Mouse (Mus musculus) thymus, postnatal 0 days (tissue): Measurements from ENCODE around the gene Serpinh1. TPM values are rescaled to one million over a fixed set of nuclear protein-coding genes. Genes with fewer than 3 reads are reported as not detected.

Source experiments
- DNase-seq: peaks from one replicate; pipeline ENCODE4 v3.0.0-alpha.2; 2015; ENCODE audit warnings: low spot score
- polyA plus RNA-seq: library from polyadenylated mRNA; unstranded; fragments of >200 nt; fragmentation: Nextera tagmentation; extraction: Ambion mirVana; gene quantifications from 2 replicates; pipeline ENCODE4 v1.2.1, GENCODE M21; 2015

Gene Serpinh1
- polyA plus RNA-seq, 1 experiment from 2014 or later, result 73.2 TPM

DNA sequence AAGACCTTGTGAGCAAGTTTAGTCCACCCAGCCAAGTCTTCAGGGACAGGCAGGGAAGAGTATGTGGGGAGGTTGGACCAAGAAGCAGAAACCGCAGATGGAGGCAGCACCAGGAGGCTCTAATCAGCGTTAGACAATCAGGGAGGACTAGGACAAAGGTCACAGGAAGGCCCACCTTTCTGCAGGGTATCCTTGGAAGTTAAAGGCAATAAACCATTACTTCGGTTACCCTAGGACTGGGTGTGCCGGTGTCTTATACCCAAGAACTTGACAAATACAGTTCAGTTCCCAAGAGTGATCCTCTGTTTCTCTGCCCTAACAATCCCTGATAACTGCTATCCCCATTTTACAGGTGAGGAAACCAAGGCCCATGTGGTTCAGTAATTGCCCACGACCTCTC, 23.0 kb downstream of the Serpinh1 start:
- DNase-seq, result no peak

DNA sequence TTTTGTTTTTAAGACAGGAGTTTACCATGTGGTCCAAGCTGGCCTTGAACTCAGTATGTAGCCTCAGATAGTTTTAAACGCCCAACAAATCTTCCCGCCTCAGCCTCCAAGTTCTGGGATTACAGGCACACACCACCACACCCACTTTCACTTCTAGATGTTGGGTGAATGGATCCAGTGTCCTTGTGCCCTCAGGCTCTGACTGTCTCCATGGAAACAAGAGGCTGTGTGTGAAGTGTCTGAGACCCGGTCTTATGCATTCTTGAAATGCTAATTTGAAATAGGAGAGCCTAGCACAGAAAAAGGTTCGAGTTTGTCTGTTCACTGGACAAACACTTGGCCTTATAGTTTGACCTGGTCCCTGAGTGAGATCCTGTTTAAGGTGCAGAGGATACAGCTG, 24.2 kb downstream of the Serpinh1 start:
- DNase-seq, result no peak

DNA sequence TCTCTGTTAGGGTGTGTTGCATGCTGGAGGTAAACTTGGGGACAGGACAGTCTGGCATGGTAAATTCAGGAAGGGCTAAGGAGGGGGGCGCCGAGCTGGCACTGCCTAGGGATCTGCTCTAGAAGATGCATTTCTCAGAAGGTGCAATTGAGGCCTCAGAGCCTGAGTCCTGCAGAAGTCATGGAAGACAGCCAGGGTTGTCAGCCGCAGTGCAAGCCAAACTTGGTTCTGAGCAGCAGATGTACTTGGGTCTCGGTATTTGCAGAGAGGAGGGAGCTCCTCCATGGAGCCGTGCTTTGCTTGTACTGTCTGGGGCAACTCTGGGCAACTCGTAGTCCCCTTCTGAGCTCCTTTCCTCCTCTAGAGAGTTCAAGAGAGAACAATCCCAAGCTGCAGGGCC, 26.9 kb downstream of the Serpinh1 start:
- DNase-seq, result no peak

- no peak for DNase-seq
Observed at GRCm38 (mm10) chr7:99324810-99325209, 28.2 kb downstream of the Serpinh1 start.

DNA sequence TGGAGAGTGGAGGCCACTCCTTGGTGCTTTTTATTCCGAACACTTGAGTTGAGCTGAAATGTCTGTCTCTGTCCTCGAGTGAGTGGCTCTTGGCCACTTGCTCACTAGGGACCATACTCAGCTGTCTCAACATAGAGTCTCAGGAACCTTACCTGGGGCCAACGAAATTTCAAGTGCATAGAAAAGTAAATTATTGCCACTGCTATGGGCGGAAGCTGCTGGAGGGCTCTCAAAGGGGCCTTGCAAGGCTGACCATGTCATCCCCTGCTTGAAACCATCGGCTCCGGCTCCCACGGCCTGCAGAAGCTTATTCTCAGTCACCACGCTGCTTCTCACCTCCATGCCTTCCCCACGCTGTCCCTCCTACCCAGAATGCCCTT, 29.7 kb downstream of the Serpinh1 start:
- no peak for DNase-seq

DNA sequence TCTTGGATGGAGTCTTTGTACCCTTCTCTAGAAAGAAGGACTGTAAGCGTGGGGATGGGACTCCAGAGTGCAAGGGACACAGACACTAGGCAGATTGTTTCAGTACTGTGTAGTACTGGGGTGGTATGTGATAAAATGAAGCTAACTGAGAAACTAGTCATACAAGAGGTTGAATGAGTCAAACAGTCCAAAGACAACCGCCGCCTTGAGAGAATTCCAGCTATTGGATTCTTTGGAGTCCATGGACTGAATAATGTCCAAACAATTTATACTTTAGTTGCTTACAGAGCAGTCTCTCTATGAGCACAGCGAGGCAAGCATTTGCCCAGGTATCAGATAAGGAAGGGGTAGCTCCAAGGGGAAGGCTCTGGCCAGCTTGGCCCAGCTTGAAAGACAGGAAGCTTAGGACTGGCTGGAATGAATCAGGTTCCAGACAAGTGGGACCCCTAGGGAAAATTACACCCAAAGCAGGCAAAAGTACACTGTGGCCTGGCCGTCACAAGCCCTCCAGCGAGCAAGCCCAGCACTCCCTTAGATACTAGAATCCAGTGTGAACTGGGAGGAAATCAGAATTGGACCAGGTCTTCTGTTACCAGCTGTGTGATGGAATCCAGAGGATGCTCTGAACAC, 30.2 kb downstream of the Serpinh1 start:
- no peak for DNase-seq

- DNase-seq, result no peak
Observed at GRCm38 (mm10) chr7:99320524-99320923, 32.5 kb downstream of the Serpinh1 start.

- no peak for DNase-seq
Observed at GRCm38 (mm10) chr7:99317475-99317874, 35.6 kb downstream of the Serpinh1 start.

DNA sequence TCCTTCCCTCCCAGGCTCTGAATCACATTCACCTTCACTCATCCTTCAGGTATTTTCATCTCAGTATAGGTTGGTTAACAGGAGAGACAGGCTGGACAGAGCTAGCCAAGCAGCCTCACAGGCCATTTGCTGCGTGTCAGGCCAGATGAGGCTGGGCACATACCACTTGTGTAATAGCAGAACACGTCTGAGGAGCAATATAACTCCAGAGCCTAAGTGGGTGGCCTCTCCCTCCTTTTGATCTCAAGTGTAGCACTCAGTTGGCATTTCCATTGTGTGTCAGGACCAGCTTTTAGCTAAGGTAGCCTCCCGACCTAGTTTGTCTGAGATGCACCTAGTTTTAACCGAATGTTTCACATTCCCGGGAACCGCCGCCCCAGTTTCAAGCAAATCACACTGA, 36.8 kb downstream of the Serpinh1 start:
- no peak for DNase-seq

DNA sequence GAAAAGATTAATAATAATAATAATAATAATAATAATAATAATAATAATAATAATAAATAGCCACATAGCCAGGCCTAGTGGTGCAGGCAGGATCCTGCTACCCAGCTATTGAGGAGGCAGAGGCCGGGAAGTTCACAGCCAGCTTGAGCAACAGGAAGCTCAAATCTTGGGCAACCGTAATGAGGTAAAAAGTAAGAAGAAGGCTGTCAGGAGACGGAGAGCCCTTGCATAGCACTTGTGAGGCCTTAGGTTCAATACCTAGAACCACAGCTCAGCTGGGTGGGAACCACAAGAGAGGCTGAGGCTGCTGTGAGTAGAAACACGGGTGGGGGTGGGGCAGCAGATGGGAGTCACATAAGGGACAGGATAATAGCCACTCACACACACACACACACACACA, 38.5 kb downstream of the Serpinh1 start:
- DNase-seq, result peak; percentile 11

DNA sequence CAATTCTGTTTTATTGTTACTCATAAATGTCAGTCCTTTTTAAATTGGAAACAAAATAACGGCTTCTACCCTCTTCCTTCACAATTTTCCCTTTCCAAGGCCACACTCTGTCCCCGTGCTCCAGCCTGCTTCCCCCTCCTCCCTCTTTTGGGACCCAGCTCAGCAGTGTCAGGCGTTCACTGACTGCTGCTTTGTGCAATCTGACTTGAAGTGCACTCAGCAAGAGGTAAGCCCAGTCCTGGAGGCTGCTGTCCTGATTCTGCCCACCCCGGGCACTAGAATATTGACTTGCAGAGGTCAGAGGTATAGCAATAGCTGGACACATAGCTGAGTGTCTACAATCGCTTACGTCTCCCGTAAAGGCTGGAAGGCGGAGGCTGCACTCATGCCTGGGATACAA, 39.8 kb downstream of the Serpinh1 start:
- DNase-seq, result no peak

GRCm38 (mm10) chr7:99312671-99313143, 40.3 kb downstream of the Serpinh1 start:
- no peak for DNase-seq

GRCm38 (mm10) chr7:99312058-99312457, 41.0 kb downstream of the Serpinh1 start:
- no peak for DNase-seq

DNA sequence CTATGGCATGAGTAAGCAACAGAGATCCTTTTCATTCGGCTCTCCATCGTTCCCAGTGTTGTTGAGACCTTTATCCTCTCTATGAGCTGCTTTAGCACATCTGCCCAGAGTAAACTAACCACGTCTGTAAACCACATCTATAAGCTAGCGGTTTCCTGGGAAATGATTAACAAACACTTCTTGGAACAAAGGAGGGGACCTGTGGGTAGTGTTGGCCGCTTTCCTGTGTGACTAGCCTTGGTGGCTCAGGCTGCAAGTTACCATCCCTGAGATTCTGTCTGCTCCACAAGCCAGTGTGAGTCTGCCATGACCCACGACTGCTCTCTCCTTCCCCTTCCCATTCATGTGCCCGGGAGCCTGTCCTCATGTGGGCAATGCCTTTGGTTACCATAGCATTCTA, 41.6 kb downstream of the Serpinh1 start:
- peak; percentile 20 for DNase-seq

DNA sequence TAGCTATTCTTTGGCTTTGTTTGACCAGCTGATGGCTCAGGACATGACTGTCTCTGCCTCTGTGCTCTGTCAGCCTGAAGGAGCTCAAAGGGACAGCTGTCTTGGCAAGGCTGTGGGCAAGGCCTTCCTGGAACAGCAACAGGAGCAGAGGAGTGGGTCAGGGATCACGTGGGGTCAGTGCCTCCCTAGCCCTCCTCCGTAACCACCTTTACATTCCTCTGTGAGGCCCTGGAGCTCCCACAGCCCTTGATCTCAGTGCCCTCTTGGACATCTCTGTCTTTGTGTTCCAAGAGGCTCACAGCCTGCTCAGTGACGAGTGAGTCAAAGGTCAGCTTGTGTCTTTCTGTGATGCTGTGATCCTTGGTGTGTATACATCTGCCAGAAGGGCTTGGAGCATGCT, 46.4 kb downstream of the Serpinh1 start:
- DNase-seq, result no peak

DNA sequence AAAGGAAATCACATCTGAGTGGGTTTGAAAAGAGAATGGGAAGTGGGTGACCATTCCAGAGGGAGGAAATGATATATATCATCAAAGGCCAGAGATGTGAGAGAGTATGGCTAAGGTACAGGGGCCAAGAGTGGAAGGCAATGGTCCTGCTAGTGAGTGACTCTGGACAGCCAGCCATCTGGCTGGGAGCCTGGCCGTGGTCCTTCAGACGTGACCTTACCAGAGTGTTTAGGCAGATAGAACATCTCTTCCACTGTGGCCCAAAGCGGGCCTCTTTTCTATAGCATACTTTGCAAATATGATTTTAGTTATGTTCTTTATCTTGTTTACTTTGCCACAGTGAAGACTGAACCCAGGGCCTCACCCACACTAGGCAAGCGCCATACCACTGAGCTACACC, 47.4 kb downstream of the Serpinh1 start:
- no peak for DNase-seq

DNA sequence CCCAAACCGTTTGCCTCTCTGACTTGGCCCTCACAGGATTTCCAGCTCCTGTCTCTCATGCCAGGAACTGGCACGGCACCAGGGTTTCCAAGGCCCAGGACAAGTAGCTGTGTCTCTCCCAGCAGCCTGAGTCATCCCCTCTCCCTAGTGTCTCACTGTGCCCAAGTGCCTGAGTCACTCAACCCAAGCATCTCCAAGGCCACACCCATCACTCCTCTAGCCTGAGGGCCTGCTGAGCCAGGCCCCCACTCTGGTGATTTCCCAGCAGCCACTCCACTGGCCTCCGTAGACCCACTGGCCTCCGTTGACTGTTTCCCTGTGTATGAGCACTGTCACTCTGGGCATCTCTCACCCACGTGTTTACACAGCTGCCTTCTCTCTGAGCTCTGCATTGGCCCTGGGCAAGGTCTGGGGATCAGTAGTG, 48.1 kb downstream of the Serpinh1 start:
- DNase-seq, result no peak

DNA sequence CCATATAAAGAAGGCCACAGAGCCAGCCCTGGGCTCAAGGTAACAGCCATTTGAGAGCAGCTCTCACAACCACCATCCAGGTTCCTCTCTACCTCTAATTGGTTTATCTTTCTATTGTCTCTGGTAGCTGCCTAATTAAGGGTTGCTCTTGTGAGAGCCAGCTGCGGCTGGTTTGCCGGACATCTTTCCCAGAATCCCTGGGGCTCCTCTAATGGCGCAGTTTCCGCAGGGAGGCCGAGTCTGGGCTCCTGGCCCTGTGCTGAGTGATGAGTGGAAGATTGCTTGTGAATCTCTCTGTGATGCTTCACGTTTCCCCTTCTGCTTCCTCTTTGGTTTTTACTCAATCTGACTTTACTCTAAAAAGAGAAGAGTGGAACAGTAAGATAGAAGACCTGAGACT, 49.0 kb downstream of the Serpinh1 start:
- no peak for DNase-seq

GRCm38 (mm10) chr7:99300650-99301175, 52.3 kb downstream of the Serpinh1 start:
- no peak for DNase-seq
